Mouse (Mus musculus) CD8-positive naive resting alpha-beta T cell, adult 2 months (primary cell): ENCODE data around the gene Tube1.
"Not testable (repeated sequence)": the region's sequence is repeated elsewhere in the genome, so short reads cannot be mapped to it uniquely, and the experiment has no call there.

ENCODE experiments used
- DNase-seq, 2 experiments: peaks; one replicate each; pipeline ENCODE4 v3.0.0; 2022; ENCODE audit warnings: low read depth in 2 of 2, low spot score in 2 of 2

The Tube1 gene

GRCm38 (mm10) chr10:39167611-39168010, 33.8 kb downstream of the Tube1 start:
- DNase-seq, result no peak

GRCm38 (mm10) chr10:39169642-39170041, 35.9 kb downstream of the Tube1 start:
- DNase-seq, result no peak

- peak; percentile 74 to 84 for DNase-seq
Observed at GRCm38 (mm10) chr10:39170181-39170580, 36.4 kb downstream of the Tube1 start.

GRCm38 (mm10) chr10:39170706-39171105, 36.9 kb downstream of the Tube1 start:
- no peak for DNase-seq

- DNase-seq, result peak; percentile 92 to 93
Observed at GRCm38 (mm10) chr10:39171134-39171533, 37.4 kb downstream of the Tube1 start.

GRCm38 (mm10) chr10:39171603-39172539, 38.1 kb downstream of the Tube1 start:
- DNase-seq, result peak; percentile 85 to 95

GRCm38 (mm10) chr10:39172540-39172931, 38.8 kb downstream of the Tube1 start:
- no peak for DNase-seq

- no peak for DNase-seq
Observed at GRCm38 (mm10) chr10:39173077-39173476, 39.3 kb downstream of the Tube1 start.

- DNase-seq, result no peak
Observed at GRCm38 (mm10) chr10:39176981-39177380, 43.2 kb downstream of the Tube1 start.

GRCm38 (mm10) chr10:39184864-39185544, 51.2 kb downstream of the Tube1 start:
- no peak for DNase-seq

- DNase-seq, result no peak
Observed at GRCm38 (mm10) chr10:39185545-39185906, 51.8 kb downstream of the Tube1 start.

GRCm38 (mm10) chr10:39192673-39193072, 58.9 kb downstream of the Tube1 start:
- peak; percentile 69 to 81 for DNase-seq

GRCm38 (mm10) chr10:39198216-39198615, 64.4 kb downstream of the Tube1 start:
- DNase-seq, result not testable (repeated sequence)
